Mouse (Mus musculus) induced T-regulatory cell, adult 2 months (primary cell): ENCODE measurements around the gene Hoxb9.

Experiments used
- DNase-seq: peaks from one replicate; pipeline ENCODE4 v3.0.0-alpha.2; 2012; ENCODE audit warnings: low read depth

Gene Hoxb9

DNA sequence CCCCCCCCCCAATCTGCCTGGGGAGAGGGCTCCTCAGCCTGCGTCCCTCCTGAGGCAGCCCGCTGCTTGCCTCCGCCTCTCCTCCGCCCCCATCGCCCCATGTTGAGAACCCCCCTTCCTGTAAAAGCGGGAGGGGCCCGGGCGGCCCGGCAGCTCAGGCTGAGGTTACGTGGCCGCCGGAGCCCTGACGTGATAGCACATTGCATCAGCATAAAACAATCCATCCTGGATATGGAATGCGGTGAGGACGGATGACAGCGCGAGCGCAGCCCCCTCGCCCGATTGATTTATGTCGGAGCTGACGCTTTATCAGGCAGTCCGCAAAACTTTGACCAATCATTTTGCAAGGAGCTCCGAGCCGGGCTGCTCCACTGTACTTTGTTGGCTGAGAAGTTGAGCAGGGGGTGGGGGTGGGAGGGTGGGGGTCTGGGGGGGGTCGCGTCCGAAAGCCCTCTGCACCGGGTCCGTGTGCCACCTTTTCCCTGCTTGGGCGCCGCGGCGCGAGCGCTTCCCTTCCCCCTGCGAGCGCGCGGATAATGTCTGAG, at the start of gene Hoxb9:
Gene Hoxb9 (plus strand): TSS at position 462 of the 545 bp plus-strand sequence.
- no peak for DNase-seq

DNA sequence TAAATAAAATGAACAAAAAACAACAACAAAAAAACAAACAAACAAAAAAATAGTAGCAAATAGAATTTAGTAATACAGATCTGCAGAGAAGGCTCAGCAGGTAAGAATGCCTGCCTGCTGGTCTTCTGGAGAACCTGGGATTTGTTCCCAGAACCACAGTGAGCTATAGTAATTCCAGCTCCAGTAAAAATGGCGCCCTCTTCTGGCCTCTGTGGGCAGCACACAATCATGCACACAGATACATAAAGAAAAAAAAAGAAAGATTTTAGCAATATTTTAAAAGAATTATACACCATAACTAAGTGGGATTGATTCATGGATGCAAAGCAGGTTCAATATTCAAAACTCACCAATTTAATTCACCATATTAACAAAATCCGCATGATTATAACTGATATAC, 47.4 kb upstream of the Hoxb9 start:
- DNase-seq, result peak; percentile 55

DNA sequence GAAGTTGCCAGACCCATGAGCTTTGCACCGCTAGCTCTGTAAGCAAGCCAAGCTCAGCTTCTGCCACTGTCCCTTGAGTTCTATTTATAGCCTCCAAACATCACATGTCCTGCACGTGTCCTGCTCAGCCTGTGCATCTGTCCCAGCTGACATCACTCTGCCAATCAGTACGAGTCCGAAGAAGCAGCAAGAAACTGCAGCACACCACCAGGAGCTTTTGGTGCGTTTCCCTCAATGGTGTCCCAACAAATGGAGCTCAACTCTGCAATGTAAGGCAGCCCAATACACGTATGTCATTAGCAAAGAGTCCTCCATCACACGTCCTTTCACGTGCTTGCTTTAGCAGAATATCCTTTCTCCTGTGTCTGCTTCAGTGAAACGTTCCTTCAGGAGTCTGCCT, 43.6 kb upstream of the Hoxb9 start:
- no peak for DNase-seq

DNA sequence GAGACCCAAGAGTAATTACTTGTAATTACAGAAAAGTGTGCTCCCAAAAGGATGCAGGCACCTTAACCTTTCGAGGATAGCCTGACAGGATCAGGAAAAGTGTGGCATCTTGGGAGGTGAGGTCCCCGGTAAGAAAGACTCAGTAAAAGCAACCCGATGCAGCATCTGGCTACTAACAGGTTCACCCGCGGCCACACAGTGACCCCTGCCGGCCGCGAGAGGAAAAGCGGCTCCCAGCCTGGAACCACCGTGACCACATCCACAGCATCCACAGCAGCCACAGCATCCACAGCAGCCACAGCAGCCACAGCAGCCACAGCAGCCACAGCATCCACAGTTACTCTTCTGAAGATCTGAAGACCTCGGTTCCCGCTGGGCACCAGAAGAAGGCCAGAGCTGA, 36.4 kb upstream of the Hoxb9 start:
- peak; percentile 73 for DNase-seq

DNA sequence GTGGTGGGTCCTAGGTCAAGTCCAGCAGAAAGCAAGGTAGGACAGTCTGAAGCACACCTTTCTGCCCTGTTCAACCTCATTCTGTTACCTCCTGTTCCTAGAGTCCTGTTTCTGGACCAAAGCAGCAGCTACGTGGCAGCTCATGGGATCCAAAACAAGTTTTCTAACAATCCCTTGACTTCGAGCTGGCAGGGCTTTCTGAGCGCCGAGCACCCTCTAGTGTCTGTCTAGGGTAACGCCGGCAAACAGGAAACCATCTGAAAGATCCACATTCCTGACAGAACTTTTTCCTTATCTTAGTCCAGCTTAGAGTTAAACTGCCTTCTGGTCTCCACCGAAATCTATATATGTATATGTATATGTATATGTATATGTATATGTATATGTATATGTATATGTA, 31.0 kb upstream of the Hoxb9 start:
- DNase-seq, result peak; percentile 68

DNA sequence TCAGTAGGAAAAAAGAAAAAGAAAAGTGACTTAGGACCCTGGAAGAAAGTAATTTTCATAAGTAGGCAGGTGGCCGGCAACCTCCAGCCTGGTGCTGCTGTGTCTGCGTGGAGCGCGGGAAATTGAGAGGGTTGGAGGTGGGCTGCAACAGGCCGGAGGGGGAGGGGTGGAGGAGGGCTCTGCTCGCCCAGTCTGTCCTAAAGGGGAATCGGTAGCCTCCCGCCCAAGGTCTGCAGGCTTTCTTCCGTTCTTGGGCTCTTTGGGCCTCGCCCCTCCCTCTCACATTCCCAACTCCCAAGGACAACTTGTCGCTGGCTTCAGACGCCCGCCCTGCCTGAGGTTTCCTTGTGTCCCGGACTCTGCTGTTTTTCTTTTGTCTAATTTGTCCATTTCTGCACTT, 20.4 kb upstream of the Hoxb9 start:
- no peak for DNase-seq

DNA sequence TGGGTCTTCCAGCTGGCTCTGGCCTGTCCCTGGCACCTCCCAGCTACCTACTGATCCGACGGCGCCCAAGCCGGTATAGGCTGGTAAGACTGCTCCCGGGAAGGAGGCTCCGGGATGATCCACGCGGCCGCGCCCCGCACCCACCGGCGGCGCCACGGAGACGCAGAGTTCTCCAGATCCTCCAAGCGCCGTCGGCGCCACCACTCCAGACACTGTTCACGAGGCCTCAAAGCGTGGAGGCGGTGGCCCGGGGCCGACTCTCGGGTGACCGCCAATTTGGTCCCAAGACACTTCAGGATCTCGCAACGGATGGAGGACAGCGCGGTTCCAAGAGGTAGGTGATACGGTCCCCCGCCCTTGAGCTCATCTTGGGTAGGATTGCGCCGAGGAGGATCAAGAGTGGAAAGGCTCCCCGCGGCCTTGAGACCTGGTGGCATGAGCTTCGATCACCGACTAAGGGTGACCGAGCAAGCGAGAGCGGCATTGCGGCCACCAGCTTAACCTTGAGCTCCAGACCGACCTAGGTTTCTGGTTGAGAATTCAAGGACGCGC, 19.7 kb upstream of the Hoxb9 start:
- DNase-seq, result no peak

DNA sequence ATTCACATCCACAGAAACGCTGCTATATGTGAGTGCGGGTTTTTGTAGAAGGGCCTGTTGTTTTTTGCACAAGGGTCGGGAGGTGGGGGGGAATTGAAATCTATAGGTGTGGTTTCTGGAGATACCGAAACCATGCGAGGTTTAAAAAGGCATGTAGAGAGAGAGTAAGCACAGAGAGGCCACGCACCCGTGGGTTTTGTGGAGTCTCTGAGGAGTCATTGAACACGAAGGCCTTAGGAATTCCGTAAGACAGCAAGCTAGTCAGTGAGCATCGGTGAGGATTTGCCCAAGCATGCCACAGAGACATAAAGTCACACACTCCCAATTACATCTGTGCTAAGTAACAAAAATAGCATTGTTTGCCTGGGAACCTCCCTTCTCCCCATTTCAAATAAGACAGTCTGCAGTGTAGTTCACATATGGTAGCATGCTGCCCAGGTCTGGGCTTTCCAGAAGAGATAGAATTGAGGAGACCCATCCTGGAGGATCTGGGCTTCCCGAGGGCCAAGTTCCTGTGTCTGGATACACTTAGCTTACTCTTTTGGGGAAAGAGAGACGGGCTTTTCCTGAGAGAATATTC, 18.6 kb upstream of the Hoxb9 start:
- DNase-seq, result no peak

DNA sequence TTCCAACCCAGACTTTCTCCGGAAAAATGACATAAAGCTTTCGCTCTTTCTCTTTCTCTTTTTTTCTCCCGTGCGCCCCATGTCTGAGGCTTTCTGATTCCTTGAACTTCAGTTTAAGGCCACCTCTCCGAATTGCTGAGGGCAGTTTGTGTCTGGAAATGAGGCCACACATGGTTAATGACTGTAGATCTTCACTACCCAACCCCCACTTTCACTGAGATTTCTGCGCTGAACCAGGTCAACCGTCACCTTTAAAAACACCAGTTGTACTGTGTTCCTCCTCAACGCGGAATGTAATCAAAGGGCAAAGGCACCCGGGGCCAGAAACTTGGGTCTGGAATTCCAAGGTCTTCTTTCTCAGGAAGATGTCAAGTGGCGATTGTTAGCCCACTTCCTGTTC, 17.0 kb upstream of the Hoxb9 start:
- no peak for DNase-seq

DNA sequence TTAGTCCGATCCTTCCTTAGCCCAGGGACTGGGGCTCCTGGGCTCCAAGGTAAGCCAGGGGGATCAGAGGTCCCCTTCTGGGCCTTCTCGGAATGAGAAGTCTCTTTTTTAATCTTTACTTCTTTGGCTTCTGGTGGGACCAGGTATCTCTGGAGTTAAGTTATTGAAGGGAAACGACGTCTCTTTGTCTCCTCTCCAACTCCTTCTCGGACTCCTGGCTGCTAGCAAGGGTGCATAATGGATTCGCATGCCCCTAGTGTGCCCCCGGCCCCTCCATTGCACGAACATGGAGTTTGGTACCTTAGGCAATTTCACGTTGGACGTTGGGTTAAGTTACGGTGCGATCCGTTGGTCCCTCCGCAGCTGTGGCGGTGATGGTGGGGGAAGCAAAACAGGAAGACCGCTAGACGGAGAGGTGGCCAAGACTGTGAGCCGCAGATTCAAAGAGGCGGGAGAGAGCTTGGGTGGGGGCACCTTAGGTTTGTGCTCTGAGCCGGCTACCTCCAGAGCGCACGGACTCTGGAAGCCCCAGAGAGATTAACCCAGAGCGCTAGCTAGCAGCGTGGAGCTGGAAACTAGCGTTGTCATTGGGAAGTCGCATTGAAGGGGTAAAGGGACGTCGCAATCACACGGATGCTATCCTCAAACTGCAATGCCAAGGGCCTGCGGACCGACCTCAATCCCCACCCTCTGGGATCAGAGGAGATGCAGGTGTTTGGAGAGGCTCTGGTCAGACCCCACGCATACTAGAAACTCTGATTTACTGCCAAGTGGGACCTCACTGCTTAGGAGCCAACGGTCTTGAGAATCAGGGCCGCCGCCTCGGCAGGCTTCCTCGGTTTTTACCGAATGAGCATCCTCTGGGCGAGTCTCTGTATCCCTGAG, 15.9 kb upstream of the Hoxb9 start:
- DNase-seq, result no peak

DNA sequence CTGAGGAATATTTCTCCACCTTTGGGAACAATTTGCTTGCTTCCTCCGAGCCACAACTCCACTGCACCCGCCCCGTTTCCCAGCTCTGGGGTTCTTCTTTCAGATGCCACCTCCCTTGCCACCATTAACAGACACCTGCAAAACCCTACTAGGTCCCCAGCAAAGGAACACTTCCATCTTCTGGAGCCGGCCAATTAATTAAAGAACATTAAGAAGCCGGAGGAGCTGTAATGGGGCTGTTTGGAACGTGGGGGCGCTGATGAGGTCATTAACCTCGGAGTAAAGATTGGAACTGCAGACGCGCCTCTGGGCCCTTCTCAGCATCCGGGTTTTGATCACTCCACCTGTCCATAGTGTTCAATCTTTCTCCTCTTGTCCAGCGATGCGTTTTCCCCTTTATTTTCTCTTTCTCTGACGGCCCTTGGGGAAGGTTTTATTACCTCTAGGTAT, 15.2 kb upstream of the Hoxb9 start:
- peak; percentile 36 for DNase-seq

DNA sequence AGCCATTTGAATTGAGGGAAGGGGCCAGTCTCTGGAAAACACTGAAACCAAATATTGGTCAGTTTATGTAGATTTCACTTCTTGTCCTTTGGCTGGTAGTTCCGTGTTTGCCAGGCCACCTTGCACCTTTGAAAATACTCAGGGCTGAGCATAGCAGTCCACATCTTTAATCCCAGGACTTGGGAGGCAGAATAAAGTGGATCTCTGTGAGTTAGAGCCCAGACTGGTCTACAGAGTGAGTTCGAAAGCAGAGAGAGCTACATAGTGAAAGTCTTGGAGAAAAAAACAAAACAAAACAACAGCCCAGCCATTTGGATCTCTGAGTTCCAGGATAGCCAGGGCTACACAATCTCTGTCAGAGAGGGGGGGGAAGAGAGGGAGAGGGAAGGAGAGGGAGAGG, 14.1 kb upstream of the Hoxb9 start:
- no peak for DNase-seq

DNA sequence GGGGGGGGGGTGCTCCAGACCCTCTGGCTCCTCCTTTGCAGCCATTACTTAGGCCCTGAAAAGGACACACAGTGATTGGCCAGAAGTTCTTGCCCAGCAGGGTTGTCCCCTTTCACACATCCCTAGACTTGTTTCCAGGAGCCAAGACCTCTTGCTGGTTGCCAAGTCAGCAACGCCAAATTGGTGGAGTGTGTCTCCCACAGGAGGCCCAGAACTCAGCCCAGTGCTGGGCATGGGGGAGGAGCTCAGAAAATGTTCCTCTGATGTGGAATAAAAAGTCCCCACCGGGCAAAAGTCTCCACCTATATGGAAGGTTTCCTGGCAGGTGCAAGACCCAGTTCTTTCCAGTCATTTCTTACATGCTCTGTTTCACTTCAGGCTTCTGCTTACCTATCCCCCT, 12.2 kb upstream of the Hoxb9 start:
- no peak for DNase-seq

DNA sequence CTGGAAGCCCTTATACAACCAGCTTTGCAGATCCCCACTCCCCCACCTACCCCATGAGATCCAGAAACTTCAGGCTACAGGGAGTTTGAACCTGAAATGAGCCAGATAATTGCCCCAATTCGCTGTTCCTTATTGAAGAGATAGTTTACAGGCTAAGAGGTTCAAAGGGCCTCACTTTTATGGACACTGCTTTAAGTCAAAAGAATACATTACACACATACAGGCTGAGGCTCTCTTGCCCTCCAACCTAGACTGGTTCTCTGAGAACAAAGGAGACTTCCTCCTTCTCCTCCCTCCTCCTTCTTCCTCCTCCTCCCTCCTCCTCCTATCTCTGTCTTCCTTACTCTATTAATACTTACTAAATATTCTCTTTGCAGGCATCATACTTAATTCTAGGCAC, 11.7 kb upstream of the Hoxb9 start:
- no peak for DNase-seq

DNA sequence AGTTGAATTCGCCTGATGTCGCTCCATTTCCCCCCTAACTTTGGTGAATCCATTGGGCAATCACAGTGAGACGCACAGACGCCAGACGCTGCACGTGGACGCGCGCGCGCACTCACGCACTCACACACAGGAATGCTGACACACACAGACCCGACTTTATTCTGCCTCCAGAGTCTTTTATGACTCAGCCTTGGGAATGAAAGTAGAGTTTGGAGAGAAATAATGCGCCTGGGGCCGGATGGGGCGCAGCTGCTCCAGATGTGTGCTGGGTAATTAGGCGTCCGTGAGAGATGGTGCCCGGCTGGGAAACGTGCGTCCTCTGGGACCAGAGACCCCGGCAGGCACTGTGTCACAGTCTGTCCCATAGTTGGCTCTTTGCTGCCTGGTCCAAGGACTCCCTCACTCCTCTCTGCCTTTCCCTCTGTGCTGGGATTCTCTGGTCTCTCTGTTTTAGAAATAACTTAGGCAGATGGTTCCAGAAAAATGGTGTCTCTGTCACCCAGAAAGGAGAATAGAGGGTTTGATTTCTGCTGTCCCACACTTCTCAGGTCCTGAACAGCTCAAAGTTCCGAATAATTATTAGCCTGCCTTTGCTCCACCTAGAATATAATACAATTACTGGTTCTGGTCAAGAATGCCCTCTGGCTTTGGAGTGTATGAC, 10.8 kb upstream of the Hoxb9 start:
- DNase-seq, result no peak

DNA sequence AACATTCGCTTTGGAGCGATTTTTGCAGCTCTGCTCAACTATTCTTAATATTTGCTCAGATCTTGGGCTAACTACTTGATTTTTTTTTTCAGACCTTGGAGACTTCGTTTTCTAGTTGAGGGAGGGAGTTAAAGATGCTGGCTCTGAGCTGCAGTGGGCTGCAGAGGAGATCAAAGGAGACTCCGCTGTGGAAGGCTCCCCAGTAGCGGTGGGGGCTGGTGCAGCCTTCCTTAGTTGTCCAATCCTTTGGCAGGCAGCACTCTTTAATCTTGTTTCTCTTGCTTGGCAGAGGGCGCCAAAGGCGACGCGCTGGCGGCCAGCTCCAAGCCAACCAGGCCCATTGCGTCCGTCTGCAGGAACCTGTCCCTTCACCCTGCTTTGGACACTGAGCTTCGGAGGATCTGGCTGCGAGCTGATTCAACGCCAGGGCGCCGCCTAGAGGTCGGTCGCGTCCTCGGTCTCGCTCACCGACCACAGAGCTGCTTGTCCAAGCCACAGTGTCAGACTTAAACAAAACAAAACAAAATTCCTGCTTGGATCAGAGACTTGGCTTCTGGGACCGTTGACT, 9.8 kb upstream of the Hoxb9 start:
- DNase-seq, result peak; percentile 68

DNA sequence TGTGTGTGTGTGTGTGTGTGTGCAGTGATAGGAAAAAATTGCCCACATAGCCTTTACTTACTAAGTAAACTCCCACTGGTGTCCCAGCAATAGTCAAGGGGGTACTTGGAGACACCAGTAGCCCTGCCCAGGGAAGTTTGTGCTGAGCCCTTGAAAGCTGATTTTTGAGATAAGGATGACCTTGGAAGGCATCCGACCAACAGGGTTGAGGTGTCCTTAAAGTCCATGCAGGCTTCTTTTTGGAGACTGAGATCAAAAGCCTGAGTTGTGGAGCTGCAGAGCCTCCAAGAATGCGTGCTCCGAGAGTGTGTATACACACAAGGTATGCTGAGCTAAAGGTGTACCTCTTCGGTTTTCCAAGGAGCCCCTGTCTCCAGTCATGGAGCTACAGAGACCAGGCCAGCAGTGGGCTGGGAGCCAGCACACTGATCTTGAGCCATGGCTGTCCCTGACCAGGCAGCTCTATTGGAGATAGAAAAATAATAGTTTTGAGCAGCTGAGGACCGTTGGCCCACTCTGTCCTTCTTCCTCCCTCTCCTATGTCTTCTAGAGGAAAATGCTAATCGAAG, 8.9 kb upstream of the Hoxb9 start:
- DNase-seq, result no peak

DNA sequence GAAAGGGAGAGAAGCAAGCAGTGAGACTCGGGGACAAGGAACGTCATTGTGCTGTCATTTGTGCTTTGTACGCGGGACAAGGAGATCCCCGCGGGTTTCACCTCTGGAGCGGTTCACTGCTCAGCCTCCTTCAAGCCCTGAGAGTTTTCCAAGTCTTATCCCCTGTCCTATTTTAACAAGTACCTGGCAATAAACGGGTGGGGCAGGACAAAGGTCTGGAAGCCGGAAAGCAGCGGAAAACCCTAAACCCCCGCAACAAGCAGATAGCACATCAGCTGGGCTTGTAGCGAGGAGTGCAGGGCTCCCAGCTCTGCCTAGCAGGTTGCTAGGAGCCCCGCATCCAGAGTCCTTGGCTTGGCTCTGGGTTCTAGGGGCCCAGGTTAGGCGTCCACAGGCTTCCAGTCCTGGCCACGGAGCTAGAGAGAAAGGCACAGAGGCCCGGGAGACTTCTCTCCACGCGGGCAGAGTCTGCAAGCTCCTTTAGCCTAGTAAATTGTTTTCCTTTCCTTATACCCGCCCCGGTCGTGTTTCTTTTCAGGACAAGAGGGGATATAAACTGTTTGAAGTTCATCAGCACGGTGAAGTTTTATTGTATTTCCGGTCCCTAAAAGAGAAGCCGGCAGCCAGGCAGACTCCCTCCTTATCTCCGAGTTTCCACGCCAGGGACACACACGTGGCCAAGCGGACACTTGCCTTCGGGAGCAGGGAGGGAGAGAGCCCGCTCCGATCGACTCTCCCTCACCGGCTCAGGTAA, 7.4 kb upstream of the Hoxb9 start:
- DNase-seq, result no peak

DNA sequence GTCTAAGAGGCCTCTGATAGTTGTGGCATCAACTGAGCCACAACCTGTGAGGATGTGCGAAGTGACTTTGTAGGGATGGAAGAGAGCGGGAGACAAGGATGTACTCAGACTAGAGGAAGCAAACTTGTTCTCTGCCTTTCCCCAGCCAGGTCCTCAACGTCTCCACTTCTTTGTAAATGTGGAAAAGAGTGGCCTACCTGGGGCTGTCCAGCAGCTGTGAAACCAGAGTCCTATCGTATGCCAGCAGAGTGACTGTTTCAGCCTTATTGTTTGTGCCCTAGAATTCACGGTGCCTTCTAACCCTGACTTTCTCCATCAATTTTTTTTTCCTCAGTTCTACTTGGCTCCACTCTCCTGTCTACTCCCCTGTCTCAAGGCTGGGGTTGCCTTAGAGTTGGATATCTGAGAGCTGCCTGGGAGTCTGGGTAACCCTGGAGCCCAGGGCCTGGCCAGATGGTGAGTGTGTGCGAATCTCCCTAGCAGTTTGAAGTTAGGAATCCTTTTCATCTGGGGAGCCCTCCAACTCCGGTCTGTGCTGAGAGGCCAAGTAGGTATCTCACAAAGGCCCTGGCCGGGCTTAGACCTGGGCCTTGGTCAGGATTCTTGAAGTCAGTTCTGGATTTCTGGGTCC, 6.8 kb upstream of the Hoxb9 start:
- no peak for DNase-seq

DNA sequence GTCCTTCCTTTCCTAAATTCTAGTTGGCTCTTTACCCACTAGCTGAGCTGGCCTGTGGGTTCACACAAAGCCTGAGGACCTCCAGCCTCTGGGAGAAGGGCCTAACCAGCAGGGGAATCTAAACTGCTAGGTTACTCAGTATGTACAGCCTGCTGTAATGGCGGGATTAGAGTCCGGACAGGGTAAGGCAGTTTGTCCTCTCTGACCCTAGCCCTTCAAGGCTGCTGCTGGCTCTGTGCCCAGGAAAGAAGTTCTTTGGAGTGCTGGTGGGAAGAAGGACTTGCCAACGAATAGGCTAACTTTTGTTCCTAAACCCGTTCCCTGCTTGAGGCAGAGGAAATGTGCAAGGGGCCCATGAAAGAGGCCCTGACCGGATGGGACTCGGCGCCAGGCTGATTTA, 5.3 kb upstream of the Hoxb9 start:
- DNase-seq, result no peak
